Mouse (Mus musculus): ENCODE data around the gene Eif4h. TPM values are rescaled to one million over a fixed set of nuclear protein-coding genes. Genes with fewer than 3 reads are reported as not detected.

Eif4h gene
- polyA plus RNA-seq, 1 experiment from 2014 or later: 479 TPM

DNA sequence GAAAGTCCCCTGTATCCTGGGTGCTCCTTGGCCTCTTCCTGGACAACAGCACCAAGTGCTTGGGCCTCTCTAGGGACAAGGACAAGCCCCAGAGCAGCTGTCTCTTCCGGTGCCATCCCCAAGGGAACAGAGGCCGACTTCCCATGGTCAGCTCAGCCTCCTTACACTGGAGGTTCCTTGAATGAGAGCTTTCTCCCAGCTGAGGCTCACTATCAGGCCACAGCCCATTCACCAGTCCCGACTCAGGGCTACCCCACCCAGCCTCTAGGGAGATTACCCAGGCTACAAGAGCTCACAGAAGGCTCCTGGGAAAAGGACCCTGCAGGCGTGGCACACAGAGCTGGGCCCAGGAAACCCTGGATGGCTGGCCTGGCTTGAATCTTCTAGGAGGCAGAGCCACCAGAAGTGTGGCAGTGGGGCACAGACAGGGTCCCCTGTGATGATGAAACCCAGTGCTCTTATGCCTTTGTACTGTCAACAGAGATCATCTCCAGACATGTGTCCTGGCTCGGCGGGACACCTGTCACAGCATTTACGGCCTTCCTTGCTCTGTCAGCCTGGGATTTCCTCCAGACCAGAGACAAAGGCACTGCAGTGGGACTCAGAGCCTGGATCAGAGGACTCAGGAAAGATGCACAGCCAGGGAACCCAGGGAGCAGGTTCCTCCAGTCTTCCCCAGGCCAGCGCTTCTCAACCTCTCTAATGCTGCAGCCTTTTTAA, 39.7 kb upstream of the Eif4h start:
- Histone ChIP-seq H3K4me1 (ENCODE audit: control insufficient read depth, insufficient read depth, low read length) (peaks cover 2% of the 10 kb centered on the region; the same call in 1 of the 2 replicates), H3K27ac (replicated peaks; ENCODE audit: low read depth, low read length) (no peak overlapping the region), H3K9ac (replicated peaks; ENCODE audit: low read length) (no peak overlapping the region)

DNA sequence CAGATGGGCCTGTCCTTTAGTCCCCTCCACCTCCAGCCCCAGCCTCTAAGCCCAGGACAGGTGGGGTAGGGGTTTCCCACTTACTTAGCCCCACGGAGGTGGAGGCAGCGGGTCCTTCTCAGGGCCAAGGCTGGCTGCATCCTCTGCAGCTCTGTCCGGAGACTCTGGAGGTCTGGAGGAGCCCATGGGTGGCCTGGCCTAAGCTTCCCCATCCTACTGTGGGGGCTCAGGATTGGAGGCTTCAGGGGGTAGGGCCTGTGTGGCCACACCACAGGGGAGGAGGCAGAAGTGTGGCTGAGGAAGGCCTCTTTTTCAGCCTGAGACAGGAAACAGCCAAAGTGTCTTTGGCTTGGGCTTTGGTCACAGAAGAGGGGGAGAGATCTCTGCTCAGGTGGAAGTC, 38.7 kb upstream of the Eif4h start:
- Histone ChIP-seq H3K9me3 (replicated peaks; ENCODE audit: control insufficient read depth, low read length) (no peaks in the 10 kb centered on the region), H3K27ac (replicated peaks; ENCODE audit: low read depth, low read length) (no peak overlapping the region), H3K36me3 (replicated peaks; ENCODE audit: control insufficient read depth, insufficient read depth, low read depth, low read length) (no peaks in the 10 kb centered on the region), H3K4me3 (ENCODE audit: low read depth, low read length) (no peak overlapping the region), H3K4me1 (ENCODE audit: control insufficient read depth, insufficient read depth, low read length) (peaks cover 2% of the 10 kb centered on the region; the same call in 1 of the 2 replicates), H3K9ac (replicated peaks; ENCODE audit: low read length) (no peak overlapping the region), H3K27me3 (ENCODE audit: control insufficient read depth, insufficient read depth, low read length) (no peaks in the 10 kb centered on the region), H3K4me2 (ENCODE audit: low read depth, low read length) (no peak overlapping the region)
- 83% methylated on average over 3 of the region's 3 CpGs for WGBS
- DNase-seq (ENCODE audit: low spot score) (no peak), ATAC-seq (replicated peaks; ENCODE audit: insufficient number of reproducible peaks, low FRiP score, low TSS enrichment, low read depth) (no peak)

More for the DNA sequence above, 39.7 kb upstream of the Eif4h start:
- Histone ChIP-seq H3K9me3 (replicated peaks; ENCODE audit: control insufficient read depth, low read length) (no peaks in the 10 kb centered on the region), H3K4me2 (ENCODE audit: low read depth, low read length) (no peak overlapping the region), H3K4me3 (ENCODE audit: low read depth, low read length) (no peak overlapping the region), H3K36me3 (replicated peaks; ENCODE audit: control insufficient read depth, insufficient read depth, low read depth, low read length) (no peaks in the 10 kb centered on the region), H3K27me3 (ENCODE audit: control insufficient read depth, insufficient read depth, low read length) (no peaks in the 10 kb centered on the region)
- WGBS: 72% methylated on average over 8 of the region's 8 CpGs
- DNase-seq (ENCODE audit: low spot score) (no peak), ATAC-seq (replicated peaks; ENCODE audit: insufficient number of reproducible peaks, low FRiP score, low TSS enrichment, low read depth) (no peak)

DNA sequence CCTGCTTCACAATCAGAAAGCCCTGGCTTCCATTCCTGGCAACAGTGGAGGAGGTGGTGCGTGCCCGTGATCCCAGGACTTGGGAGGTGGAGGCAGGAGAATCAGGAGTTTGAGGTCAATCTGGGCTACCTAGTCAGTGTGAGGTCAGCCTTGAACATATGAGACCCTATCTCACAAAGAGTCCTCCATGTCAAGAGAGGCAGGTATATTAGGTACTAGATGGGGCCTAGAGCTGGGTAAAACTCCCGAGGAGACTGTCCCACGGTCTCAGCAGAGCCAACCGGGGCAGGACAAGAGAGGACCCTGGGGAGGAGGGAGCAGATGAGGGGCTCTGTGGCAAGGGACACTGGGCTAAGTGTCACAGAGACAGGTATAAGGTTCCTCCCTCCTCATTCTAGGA, 38.2 kb upstream of the Eif4h start:
- Histone ChIP-seq H3K9ac (replicated peaks; ENCODE audit: low read length) (no peak overlapping the region), H3K4me1 (ENCODE audit: control insufficient read depth, insufficient read depth, low read length) (peaks cover 2% of the 10 kb centered on the region; the same call in 1 of the 2 replicates), H3K4me2 (ENCODE audit: low read depth, low read length) (no peak overlapping the region), H3K9me3 (replicated peaks; ENCODE audit: control insufficient read depth, low read length) (no peaks in the 10 kb centered on the region), H3K27ac (replicated peaks; ENCODE audit: low read depth, low read length) (no peak overlapping the region), H3K36me3 (replicated peaks; ENCODE audit: control insufficient read depth, insufficient read depth, low read depth, low read length) (no peaks in the 10 kb centered on the region), H3K4me3 (ENCODE audit: low read depth, low read length) (no peak overlapping the region), H3K27me3 (ENCODE audit: control insufficient read depth, insufficient read depth, low read length) (no peaks in the 10 kb centered on the region)
- ATAC-seq (replicated peaks; ENCODE audit: insufficient number of reproducible peaks, low FRiP score, low TSS enrichment, low read depth): no peak
- DNase-seq (ENCODE audit: low spot score): no peak
- 83% methylated on average over 5 of the region's 5 CpGs for WGBS

DNA sequence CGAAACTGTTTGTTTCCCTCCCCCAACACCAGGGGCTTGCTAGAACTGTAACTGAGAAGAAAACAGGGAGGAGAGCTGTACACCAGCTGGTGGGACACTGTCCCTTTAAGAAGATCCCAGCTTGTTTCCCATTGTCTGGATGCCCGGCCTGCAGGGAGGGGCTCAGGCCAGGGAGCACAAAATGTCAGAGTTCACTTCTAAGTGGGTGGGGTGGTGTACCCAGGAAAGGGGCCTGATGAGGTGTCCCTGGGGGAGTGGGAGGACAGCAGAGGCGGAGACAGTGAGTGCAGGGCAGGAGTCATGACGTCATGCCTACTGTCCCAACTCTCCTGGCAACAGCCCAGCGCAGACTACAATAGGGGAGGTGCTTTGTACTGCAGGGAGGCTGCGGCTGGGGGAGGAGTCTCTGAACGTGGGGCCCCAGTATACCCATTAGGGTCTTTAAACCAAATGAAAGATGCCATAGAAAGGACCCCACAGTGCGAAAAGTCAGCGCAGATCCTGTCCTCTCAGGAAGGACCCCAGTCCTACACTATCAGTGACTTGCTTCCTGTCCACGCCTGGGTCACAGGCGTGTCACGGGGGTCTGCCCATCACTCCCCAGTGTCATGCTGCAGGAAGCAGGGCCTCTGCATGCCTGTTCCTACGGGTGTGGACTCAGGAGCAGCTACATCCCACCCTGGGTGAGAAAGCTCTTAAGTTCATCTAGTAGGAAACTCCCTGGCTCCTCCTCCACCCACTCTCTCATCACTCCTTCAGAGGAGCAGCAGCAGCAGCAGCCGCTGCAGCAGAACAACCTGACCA, 36.9 kb upstream of the Eif4h start:
- H3K4me2 ChIP-seq (ENCODE audit: low read depth, low read length): peak overlapping the region; percentile 46
- H3K9ac ChIP-seq (replicated peaks; ENCODE audit: low read length): peak overlapping the region; percentile 53
- peak overlapping the region; percentile 26 for H3K4me3 ChIP-seq (ENCODE audit: low read depth, low read length)
- peak overlapping the region; percentile 42 for H3K27ac ChIP-seq (replicated peaks; ENCODE audit: low read depth, low read length)
- no peaks in the 10 kb centered on the region for H3K27me3 ChIP-seq (ENCODE audit: control insufficient read depth, insufficient read depth, low read length)
- peak; percentile 87 for ATAC-seq (replicated peaks; ENCODE audit: insufficient number of reproducible peaks, low FRiP score, low TSS enrichment, low read depth)
- WGBS: 4% methylated on average over 14 of the region's 14 CpGs
- peaks cover 2% of the 10 kb centered on the region; the same call in 1 of the 2 replicates for H3K4me1 ChIP-seq (ENCODE audit: control insufficient read depth, insufficient read depth, low read length)
- no peaks in the 10 kb centered on the region for H3K9me3 ChIP-seq (replicated peaks; ENCODE audit: control insufficient read depth, low read length)
- DNase-seq (ENCODE audit: low spot score): peak; percentile 78
- H3K36me3 ChIP-seq (replicated peaks; ENCODE audit: control insufficient read depth, insufficient read depth, low read depth, low read length): no peaks in the 10 kb centered on the region

DNA sequence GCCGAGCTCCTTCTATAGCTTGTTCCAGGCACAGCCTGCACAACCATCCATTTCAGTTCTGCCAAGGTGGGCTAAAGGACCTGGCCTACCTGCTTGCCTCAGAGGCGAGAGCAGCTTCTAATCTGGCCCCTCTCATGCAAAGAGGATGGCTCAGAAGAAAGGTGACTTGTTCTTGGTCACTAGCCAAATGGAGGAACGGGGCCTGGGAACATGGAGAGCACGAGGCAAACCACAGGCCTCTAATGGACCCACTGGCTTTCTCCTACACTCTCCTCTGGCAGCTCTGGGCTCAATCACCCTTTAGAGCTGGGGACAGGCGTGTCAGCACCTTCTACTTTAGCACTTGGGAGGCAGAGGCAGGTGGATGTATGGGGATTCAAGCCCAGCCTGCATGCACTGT, 35.7 kb upstream of the Eif4h start:
- H3K4me1 ChIP-seq (ENCODE audit: control insufficient read depth, insufficient read depth, low read length): peaks cover 2% of the 10 kb centered on the region; the same call in 1 of the 2 replicates
- H3K27me3 ChIP-seq (ENCODE audit: control insufficient read depth, insufficient read depth, low read length): no peaks in the 10 kb centered on the region
- no peak overlapping the region for H3K9ac ChIP-seq (replicated peaks; ENCODE audit: low read length)
- no peak for ATAC-seq (replicated peaks; ENCODE audit: insufficient number of reproducible peaks, low FRiP score, low TSS enrichment, low read depth)
- H3K4me3 ChIP-seq (ENCODE audit: low read depth, low read length): no peak overlapping the region
- H3K27ac ChIP-seq (replicated peaks; ENCODE audit: low read depth, low read length): no peak overlapping the region
- DNase-seq (ENCODE audit: low spot score): no peak
- no peak overlapping the region for H3K4me2 ChIP-seq (ENCODE audit: low read depth, low read length)
- H3K9me3 ChIP-seq (replicated peaks; ENCODE audit: control insufficient read depth, low read length): no peaks in the 10 kb centered on the region
- H3K36me3 ChIP-seq (replicated peaks; ENCODE audit: control insufficient read depth, insufficient read depth, low read depth, low read length): no peaks in the 10 kb centered on the region
- WGBS: 73% methylated on average over 5 of the region's 5 CpGs

DNA sequence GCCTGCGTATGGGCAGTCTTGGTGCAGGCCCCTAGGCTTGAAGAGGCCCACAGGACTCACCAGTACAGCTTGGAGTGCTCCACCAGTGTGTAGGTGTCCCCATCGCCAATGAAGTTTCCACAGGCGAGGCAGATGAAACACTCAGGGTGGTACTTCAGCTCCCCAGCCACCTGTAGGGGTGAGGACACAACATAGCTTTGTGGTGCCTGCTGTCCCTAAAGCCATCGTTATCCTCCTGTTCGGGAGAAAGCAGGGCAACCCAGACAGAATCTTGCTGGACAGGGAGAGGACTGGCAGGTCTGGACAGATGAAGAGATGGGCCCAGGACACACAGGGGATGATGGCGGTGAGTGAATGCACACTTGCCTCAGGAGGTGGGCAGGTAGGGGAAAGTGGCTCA, 33.3 kb upstream of the Eif4h start:
- WGBS: 85% methylated on average over 6 of the region's 6 CpGs
- Histone ChIP-seq H3K4me3 (ENCODE audit: low read depth, low read length) (no peak overlapping the region), H3K9ac (replicated peaks; ENCODE audit: low read length) (no peak overlapping the region), H3K27ac (replicated peaks; ENCODE audit: low read depth, low read length) (no peak overlapping the region), H3K4me1 (ENCODE audit: control insufficient read depth, insufficient read depth, low read length) (peaks cover 2% of the 10 kb centered on the region; the same call in 1 of the 2 replicates), H3K36me3 (replicated peaks; ENCODE audit: control insufficient read depth, insufficient read depth, low read depth, low read length) (peaks cover 2% of the 10 kb centered on the region; the same call in 1 of the 2 replicates), H3K27me3 (ENCODE audit: control insufficient read depth, insufficient read depth, low read length) (no peaks in the 10 kb centered on the region), H3K4me2 (ENCODE audit: low read depth, low read length) (no peak overlapping the region), H3K9me3 (replicated peaks; ENCODE audit: control insufficient read depth, low read length) (no peaks in the 10 kb centered on the region)
- no peak for DNase-seq (ENCODE audit: low spot score)
- ATAC-seq (replicated peaks; ENCODE audit: insufficient number of reproducible peaks, low FRiP score, low TSS enrichment, low read depth): no peak

DNA sequence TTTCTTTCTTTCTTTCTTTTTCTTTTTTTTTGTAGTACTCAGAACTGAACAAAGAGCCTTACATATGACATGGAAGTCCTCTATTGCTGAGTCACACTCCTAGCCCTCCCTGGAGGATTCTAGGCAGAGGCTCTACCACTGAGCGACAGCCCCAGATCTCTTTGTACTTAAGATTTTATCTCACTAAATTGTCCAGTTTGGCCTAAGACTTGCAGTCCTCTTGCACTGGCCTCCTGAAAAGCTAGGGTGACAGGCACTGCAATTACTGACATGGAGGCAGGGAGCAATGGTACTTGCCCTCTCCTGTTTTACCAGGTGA, 32.9 kb upstream of the Eif4h start:
- no peak for ATAC-seq (replicated peaks; ENCODE audit: insufficient number of reproducible peaks, low FRiP score, low TSS enrichment, low read depth)
- no peaks in the 10 kb centered on the region for H3K9me3 ChIP-seq (replicated peaks; ENCODE audit: control insufficient read depth, low read length)
- no peak for DNase-seq (ENCODE audit: low spot score)
- H3K4me2 ChIP-seq (ENCODE audit: low read depth, low read length): no peak overlapping the region
- no peak overlapping the region for H3K4me3 ChIP-seq (ENCODE audit: low read depth, low read length)
- H3K27ac ChIP-seq (replicated peaks; ENCODE audit: low read depth, low read length): no peak overlapping the region
- H3K9ac ChIP-seq (replicated peaks; ENCODE audit: low read length): no peak overlapping the region
- H3K27me3 ChIP-seq (ENCODE audit: control insufficient read depth, insufficient read depth, low read length): no peaks in the 10 kb centered on the region
- H3K4me1 ChIP-seq (ENCODE audit: control insufficient read depth, insufficient read depth, low read length): peaks cover 2% of the 10 kb centered on the region; the same call in 1 of the 2 replicates
- H3K36me3 ChIP-seq (replicated peaks; ENCODE audit: control insufficient read depth, insufficient read depth, low read depth, low read length): peaks cover 2% of the 10 kb centered on the region; the same call in 1 of the 2 replicates
- WGBS: 61% methylated on average over 1 of the region's 1 CpGs

Measured in embryonic facial prominence, embryonic 11.5 days (tissue).